Mouse (Mus musculus): ENCODE data around the gene Ifrd1.

GRCm38 (mm10) chr12:40164621-40165020, 83.7 kb downstream of the Ifrd1 start:
- TF ChIP-seq POLR2A (IDR thresholded peaks at IDR 0.05; ENCODE audit: borderline replicate concordance, extremely low read depth, insufficient read depth, insufficient read length, poor library complexity, severe bottlenecking), result no peak
- peak; percentile 37; the same call in 1 of the 2 replicates for TF ChIP-seq CTCF (IDR thresholded peaks at IDR 0.05; ENCODE audit: borderline replicate concordance, extremely low read depth, insufficient read depth, insufficient read length)

Measured in brain, embryonic 14.5 days (tissue).